Mouse (Mus musculus): ENCODE data around the gene Ap1b1.
A peak's percentile ranks its signal among the peaks of the same experiment; 100 is the strongest.
"Not testable (repeated sequence)": the region's sequence is repeated elsewhere in the genome, so short reads cannot be mapped to it uniquely, and the experiment has no call there.

Ap1b1 gene

DNA sequence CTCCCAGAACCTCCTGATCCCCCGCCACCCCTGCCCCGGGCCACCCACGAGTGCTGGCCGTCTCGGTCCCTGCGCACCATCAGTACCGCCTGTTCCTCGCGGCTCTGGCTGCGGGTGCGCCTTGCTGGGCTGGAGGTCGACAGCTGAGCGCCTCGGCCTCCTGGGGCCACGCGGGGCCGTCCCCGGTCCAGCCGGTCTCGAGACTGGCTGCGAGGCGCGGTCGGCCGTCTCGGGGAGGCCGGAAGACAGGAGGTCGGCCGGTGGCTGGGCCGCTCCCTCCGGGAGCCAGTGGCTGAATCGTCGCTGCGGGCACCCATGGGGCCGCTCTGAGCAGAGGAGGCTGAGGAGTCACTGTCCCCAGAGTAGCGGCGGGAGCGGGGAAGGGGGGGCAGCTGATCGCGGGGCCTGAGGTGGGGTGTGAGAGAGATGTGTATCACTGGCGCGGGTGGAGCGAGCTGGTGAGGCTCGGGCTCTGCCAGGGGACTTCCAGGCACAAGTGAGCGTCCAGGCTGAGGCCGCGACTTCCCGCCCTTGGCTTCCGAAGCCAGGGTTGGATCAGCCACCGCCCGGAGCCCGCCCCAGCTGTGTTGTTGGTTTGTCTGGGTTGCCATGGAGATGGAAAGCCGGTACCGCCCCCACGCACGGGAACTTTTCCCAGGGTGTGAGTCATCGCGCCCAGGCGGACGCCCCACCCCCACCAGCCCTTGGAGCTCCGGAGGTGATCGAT is 75.0 kb downstream of the Ap1b1 start:
- DNase-seq (ENCODE audit: low read depth, low spot score), result no peak

DNA sequence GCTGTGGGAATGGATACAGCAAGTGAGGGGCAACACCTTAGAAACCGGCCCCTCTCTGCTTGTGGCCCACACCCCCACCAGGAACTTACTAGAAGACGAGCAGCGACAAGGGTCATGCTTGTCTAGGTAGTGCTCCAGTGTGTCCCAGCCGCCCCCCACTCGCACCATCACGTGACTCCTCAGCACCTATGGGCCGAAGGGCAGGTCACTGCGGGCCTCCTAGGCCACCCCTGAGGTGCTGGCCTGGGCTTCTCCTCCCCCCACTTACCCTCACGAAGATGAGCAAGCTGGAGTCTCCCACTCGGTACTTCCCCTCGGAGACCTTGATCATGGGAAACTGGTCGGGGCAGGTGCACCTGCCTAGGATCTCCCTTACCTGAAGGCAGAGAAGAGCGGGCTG is 75.7 kb downstream of the Ap1b1 start:
- DNase-seq (ENCODE audit: low read depth, low spot score), result no peak

- DNase-seq (ENCODE audit: low read depth, low spot score), result no peak
These were observed 76.4 kb downstream of the Ap1b1 start for GRCm38 (mm10) chr11:5062860-5063505.

GRCm38 (mm10) chr11:5063561-5064281 is 77.1 kb downstream of the Ap1b1 start:
- DNase-seq (ENCODE audit: low read depth, low spot score), result no peak

DNA sequence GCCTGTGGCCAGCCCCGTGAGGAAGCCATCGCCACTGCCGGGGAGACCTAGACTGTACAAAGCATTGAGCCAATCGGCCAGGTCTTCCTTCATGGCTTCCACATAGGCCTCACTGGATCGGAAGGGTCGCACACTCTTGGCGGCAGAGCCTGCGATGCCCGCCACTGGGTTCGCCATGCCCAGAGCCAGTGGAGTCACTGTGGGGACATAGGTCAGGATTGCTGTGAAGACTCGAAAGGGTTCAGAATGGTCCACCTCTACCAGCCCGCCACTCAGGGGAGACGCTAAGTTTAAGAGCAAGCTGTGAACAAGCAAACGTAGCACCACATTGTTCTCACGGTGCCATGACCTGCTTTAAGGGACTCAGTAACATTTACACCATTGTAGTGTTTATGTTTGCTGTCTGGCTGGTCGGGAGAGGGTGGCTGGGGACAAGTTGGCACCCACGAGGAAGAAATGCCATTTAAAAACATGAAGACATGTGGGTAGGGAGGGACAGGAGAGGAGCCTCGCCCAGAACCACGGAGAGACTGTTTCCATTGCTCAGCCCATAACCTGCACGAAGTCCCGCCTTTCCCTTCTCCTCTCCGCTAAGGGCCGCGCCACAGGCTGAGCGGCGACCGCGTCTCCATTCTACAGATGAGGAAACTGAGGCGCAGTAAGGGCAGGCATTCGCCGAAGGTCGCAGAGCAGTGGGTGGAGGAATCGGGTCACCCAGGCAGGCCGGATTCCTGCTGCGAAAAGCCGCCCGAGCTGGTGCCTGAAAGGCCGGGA is 77.8 kb downstream of the Ap1b1 start:
- DNase-seq (ENCODE audit: low read depth, low spot score), result no peak

DNA sequence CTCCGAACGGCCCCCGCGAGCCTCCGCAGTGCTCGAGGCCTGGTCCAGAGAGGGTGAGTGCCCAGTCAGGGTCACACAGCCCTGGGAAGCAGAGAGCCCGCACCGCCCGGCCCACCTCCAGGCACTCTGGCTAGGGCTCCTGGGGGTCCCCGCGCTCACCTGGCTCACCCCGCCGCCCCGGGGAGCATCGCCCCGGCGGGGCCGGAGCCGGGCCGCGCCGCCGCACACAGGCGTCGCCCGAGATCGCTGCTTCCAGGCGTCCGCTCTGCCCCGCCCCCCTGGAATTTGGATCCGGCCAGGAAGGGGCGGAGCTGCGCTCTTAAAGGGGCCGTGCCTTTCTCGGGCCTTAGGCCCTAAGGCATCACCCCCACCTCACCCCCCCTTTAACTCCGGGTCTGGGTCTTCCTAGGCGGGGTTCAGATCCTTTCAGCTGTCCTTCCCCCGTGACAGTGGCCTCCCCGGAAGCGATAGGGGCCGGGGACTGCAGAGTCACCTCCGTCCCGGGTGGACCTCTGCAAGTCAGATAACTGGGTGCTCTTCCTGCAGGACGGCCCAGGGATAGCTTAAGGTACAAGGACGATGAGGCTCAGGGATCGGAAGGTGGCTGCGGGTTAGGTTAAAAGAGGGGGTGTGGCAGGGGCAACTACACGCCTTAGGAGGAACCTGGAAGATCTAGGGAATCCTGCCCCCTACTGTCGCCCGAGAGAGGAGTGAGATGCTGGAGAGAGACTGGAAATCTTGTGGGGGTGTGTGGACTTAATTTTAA is 78.6 kb downstream of the Ap1b1 start, which contains the start of gene Gas2l1:
Gas2l1 (minus strand) TSS at position 272 of the 766 bp plus-strand sequence.
- DNase-seq (ENCODE audit: low read depth, low spot score), result peak; percentile 76

GRCm38 (mm10) chr11:5067063-5067462 is 80.4 kb downstream of the Ap1b1 start:
- DNase-seq (ENCODE audit: low read depth, low spot score), result no peak

GRCm38 (mm10) chr11:5068126-5068971 is 81.7 kb downstream of the Ap1b1 start:
- no peak for DNase-seq (ENCODE audit: low read depth, low spot score)

DNA sequence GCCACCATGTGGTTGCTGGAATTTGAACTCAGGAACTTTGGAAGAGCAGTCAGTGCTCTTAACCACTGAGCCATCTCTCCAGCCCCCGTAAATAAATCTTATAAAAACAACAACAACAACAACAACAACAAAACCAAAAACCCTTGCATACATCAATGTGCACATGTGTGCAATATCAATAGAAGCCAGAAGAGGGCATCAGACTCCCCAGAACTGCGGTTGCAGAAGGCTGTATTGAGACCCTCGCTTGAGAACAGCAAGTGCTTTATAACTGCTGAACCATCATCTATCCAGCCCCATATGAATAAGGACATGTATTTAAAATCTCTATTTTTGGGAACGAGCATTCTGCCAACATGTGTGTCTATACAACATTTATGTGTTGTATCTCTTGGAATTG is 88.3 kb downstream of the Ap1b1 start:
- DNase-seq (ENCODE audit: low read depth, low spot score), result no peak

GRCm38 (mm10) chr11:5075760-5076159 is 89.1 kb downstream of the Ap1b1 start:
- DNase-seq (ENCODE audit: low read depth, low spot score), result no peak

- DNase-seq (ENCODE audit: low read depth, low spot score), result not testable (repeated sequence)
These were observed 90.2 kb downstream of the Ap1b1 start for GRCm38 (mm10) chr11:5076843-5077242.

DNA sequence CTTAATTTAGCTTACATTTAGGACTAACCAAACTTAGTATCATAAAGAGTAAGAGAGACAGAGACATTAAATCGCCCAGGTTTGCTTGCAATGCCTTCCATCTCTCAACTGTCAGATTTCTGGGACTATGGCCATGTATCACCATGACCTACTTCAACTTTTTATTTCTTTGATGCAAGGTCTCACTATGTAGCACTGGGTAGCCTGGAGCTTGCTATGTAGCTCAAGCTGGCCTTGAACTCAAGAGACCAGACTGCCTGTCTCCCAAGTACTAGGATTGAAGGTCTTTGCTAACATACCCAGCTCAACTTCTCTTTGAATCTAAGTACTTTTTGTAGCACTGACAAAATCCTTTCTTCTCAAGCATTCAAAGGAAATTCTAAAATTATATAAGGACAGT is 102.5 kb downstream of the Ap1b1 start:
- DNase-seq (ENCODE audit: low read depth, low spot score), result no peak

GRCm38 (mm10) chr11:5091706-5092105 is 105.1 kb downstream of the Ap1b1 start:
- DNase-seq (ENCODE audit: low read depth, low spot score), result no peak

Data from retina, postnatal 7 days (tissue).